8 mouse cellular contexts compared by ENCODE assay signal in the genomic region with DNA sequence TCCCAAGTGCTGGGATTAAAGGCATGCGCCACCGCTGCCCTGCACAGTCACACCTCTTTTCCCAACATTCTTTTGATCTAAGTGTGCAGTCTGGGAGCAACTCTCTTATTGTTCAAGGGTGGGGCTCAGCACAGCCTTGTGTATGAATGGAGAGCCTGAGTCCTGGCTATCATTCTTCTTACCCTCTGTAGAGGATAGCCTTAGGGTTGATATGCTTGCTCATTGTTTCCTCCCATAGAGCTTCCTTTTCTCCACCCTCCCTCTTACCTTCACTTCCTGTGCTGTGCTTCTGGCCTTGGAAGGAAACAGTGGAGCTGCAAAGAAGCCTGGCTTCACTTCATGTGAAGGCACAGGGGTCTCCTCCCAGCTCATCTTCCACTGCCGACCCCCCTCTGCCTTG. TPM values are rescaled to one million over a fixed set of nuclear protein-coding genes. Genes with fewer than 3 reads are reported as not detected.
DNase-seq lines count a peak whose midpoint lies in the region; ATAC-seq and TF ChIP-seq lines count a peak whose summit lies in the region.

TSS of gene Cd63 (plus strand) at position 292 of the 400 bp plus-strand sequence.

- TF ChIP-seq CTCF in forebrain, postnatal 0 days (IDR thresholded peaks at IDR 0.05; ENCODE audit: low read depth) = no peak

- H3K9ac ChIP-seq in forebrain, postnatal 0 days = no peak within 1 kb of the TSS
- no peak within 1 kb of the TSS for H3K9ac ChIP-seq in hindbrain, embryonic 12.5 days
- H3K9ac ChIP-seq in liver, embryonic 13.5 days = no peak within 1 kb of the TSS

- no peak for DNase-seq in frontal cortex, adult 2 months (ENCODE audit: extremely low spot score in 1 of 2, low spot score in 1 of 2)
- no peak for DNase-seq in frontal cortex, postnatal 10 days (ENCODE audit: low spot score in 2 of 2)
- DNase-seq in ZHBTc4 (ENCODE audit: low read depth, low spot score) = peak; percentile 94
- no peak for DNase-seq in forebrain, postnatal 0 days
- no peak for DNase-seq in liver, embryonic 13.5 days
- no peak for DNase-seq in natural killer cell, adult 2 months (ENCODE audit: low spot score in 2 of 2)
- no peak for DNase-seq in right cerebral cortex, adult 18-20 months

- H3K27me3 ChIP-seq in forebrain, postnatal 0 days (ENCODE audit: insufficient read depth, low read length) = no peaks in the 10 kb centered on the region
- peaks cover 19% of the 10 kb centered on the region for H3K27me3 ChIP-seq in hindbrain, embryonic 12.5 days
- peaks cover 23% of the 10 kb centered on the region for H3K27me3 ChIP-seq in liver, embryonic 13.5 days

- H3K36me3 ChIP-seq in forebrain, postnatal 0 days (ENCODE audit: insufficient read depth) = no peaks in the 10 kb centered on the region
- no peaks in the 10 kb centered on the region for H3K36me3 ChIP-seq in hindbrain, embryonic 12.5 days
- no peaks in the 10 kb centered on the region for H3K36me3 ChIP-seq in liver, embryonic 13.5 days

- WGBS in forebrain, postnatal 0 days = 76% methylated on average over 3 of the region's 3 CpGs
- 82% methylated on average over 3 of the region's 3 CpGs for WGBS in hindbrain, embryonic 12.5 days
- WGBS in liver, embryonic 13.5 days (ENCODE audit: insufficient replicate concordance) = 66% methylated on average over 3 of the region's 3 CpGs

- H3K9me3 ChIP-seq in forebrain, postnatal 0 days (ENCODE audit: low read length) = no peaks in the 10 kb centered on the region
- no peaks in the 10 kb centered on the region for H3K9me3 ChIP-seq in hindbrain, embryonic 12.5 days (replicated peaks)
- no peaks in the 10 kb centered on the region for H3K9me3 ChIP-seq in liver, embryonic 13.5 days (replicated peaks)

- no peak within 1 kb of the TSS for H3K27ac ChIP-seq in forebrain, postnatal 0 days (ENCODE audit: low read depth, low read length)
- no peak within 1 kb of the TSS for H3K27ac ChIP-seq in hindbrain, embryonic 12.5 days
- H3K27ac ChIP-seq in liver, embryonic 13.5 days = no peak within 1 kb of the TSS

- no peak within 1 kb of the TSS for H3K4me2 ChIP-seq in forebrain, postnatal 0 days (ENCODE audit: low read depth)
- H3K4me2 ChIP-seq in hindbrain, embryonic 12.5 days (replicated peaks) = no peak within 1 kb of the TSS
- H3K4me2 ChIP-seq in liver, embryonic 13.5 days = no peak within 1 kb of the TSS

- no peaks in the 10 kb centered on the region; the same call in 1 of the 2 replicates for H3K4me1 ChIP-seq in forebrain, postnatal 0 days (ENCODE audit: insufficient read depth)
- H3K4me1 ChIP-seq in hindbrain, embryonic 12.5 days = peaks cover 10% of the 10 kb centered on the region
- H3K4me1 ChIP-seq in liver, embryonic 13.5 days (replicated peaks) = peaks cover 10% of the 10 kb centered on the region

- no peak for ATAC-seq in forebrain, postnatal 0 days
- ATAC-seq in hindbrain, embryonic 12.5 days (ENCODE audit: low FRiP score) = no peak
- ATAC-seq in liver, embryonic 13.5 days (ENCODE audit: low read depth) = no peak

- H3K4me3 ChIP-seq in forebrain, postnatal 0 days (ENCODE audit: low read depth, low read length) = no peak within 1 kb of the TSS
- H3K4me3 ChIP-seq in hindbrain, embryonic 12.5 days = no peak within 1 kb of the TSS
- no peak within 1 kb of the TSS for H3K4me3 ChIP-seq in liver, embryonic 13.5 days (replicated peaks)

RNA-seq across cellular contexts. Expression of gene Cd63, which starts in this region (rescaled TPM):
- polyA plus RNA-seq in frontal cortex, adult 2 months (2012; rRNA removed) = 82.7 and 95.6 TPM in 2 replicates
- 11.7 and 25.2 TPM in 2 replicates for total RNA-seq in forebrain, postnatal 0 days (2014; rRNA removed)
- polyA plus RNA-seq in forebrain, postnatal 0 days (2015; fragmentation: Nextera tagmentation; extraction: Ambion mirVana) = 168 and 188 TPM in 2 replicates
- polyA plus RNA-seq in hindbrain, embryonic 12.5 days (2016; fragmentation: Nextera tagmentation; extraction: Ambion mirVana) = 258 and 273 TPM in 2 replicates
- 118 and 119 TPM in 2 replicates for polyA plus RNA-seq in liver, embryonic 13.5 days (2015; fragmentation: Nextera tagmentation; extraction: Ambion mirVana)
